Mouse (Mus musculus) heart, adult 10 weeks (tissue): ENCODE results near the gene Magohb. TPM values are rescaled to one million over a fixed set of nuclear protein-coding genes. Genes with fewer than 3 reads are reported as not detected.

ENCODE experiments used
- polyA plus RNA-seq: library from polyadenylated mRNA; stranded (reverse); fragments of 350-450 nt; fragmentation: Illumina TruSeq; extraction: RNeasy Lipid Tissue Mini Kit (QIAGEN cat#74804); gene quantifications from one replicate; pipeline ENCODE4 v1.2.3, GENCODE M21; 2014; ENCODE audit warnings: low read depth, low replicate concordance

Magohb gene
- 9.7 TPM for polyA plus RNA-seq

GRCm38 (mm10) chr6:131292991-131293788, at the start of gene Magohb:
Gene Magohb, minus strand, starts transcription at chr6:131293244.

DNA sequence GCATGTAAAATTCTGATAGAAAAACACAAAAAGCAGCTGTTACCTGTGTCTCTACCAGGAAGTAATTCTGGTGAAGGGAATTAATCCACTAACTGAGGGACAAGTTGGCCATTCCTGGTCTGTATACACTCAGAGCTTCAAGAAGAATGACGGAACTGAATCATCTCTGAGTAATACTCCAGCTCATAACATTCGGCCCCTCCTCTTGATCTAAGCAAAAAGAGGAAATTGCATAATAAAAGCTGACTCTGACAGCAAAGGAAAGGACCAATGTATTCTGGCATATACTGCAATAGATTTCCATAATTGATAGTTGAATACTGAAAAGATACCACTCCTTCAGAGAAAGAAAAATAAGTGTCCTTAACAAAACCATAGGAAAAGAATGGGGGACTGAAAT, 45.8 kb downstream of the Magohb start, which contains the start of gene Klra2:
Gene Klra2 (minus strand): TSS at position 157 of the 400 bp plus-strand sequence.

Other genes with a start within 250 kb of the Magohb start
- gene Klra2, start 45.9 kb downstream of the Magohb start, polyA plus RNA-seq, result 0.34 TPM
- gene Styk1, start 60.4 kb upstream of the Magohb start, polyA plus RNA-seq, result 0.50 TPM
- gene Ybx3, start 95.2 kb upstream of the Magohb start, polyA plus RNA-seq, result 203 TPM
- gene 5430401F13Rik, start 193.2 kb upstream of the Magohb start, polyA plus RNA-seq, result not detected
- gene Gm6619, start 193.2 kb upstream of the Magohb start, polyA plus RNA-seq, result not detected